Mouse (Mus musculus) cerebellum, adult 2 months (tissue): ENCODE results near the gene Tas2r135. TPM values are rescaled to one million over a fixed set of nuclear protein-coding genes. Genes with fewer than 3 reads are reported as not detected.

ENCODE experiments used
- DNase-seq, 2 experiments: peaks; one replicate each; pipeline ENCODE4 v3.0.0; 2021
- H3K27ac ChIP-seq: fragments of 200-500 bp; 2 replicates; pipeline ENCODE4 v1.5.1; 2012; ENCODE audit warnings: low read length, control low read depth, inconsistent platforms; ENCODE audit not compliant: insufficient read depth
- H3K27me3 ChIP-seq: fragments of 200-500 bp; 2 replicates; pipeline ENCODE4 v1.6.1; 2012; ENCODE audit warnings: inconsistent platforms, mild to moderate bottlenecking, low read length, moderate library complexity; ENCODE audit not compliant: control insufficient read depth, insufficient read depth
- H3K4me1 ChIP-seq: fragments of 200-500 bp; 2 replicates; pipeline ENCODE4 v1.6.1; 2011; ENCODE audit warnings: low read length; ENCODE audit not compliant: control insufficient read depth, insufficient read depth
- H3K4me3 ChIP-seq: fragments of 200-500 bp; replicated peaks from 2 replicates; pipeline ENCODE3; 2011; ENCODE audit warnings: mild to moderate bottlenecking, low read depth, low read length, control low read depth; ENCODE audit not compliant: insufficient read depth
- CTCF ChIP-seq: fragments of 200-500 bp; IDR thresholded peaks from 2 replicates; pipeline ENCODE4 v1.5.1; 2011; ENCODE audit warnings: low read depth, mild to moderate bottlenecking, control low read depth, low read length, moderate library complexity, borderline replicate concordance; ENCODE audit not compliant: insufficient read depth
- POLR2A ChIP-seq: fragments of 200-500 bp; IDR thresholded peaks from 2 replicates; pipeline ENCODE4 v1.6.1; 2011; ENCODE audit warnings: low read length, control low read depth, borderline replicate concordance; ENCODE audit not compliant: insufficient read depth
- WGBS: fragments of 180-500 bp; shearing (Covaris S2); methylation state at CpG from one replicate; pipeline ENCODE4 v1.1.7; 2018; 5-methylcytosine and 5-hydroxymethylcytosine counted together
- polyA plus RNA-seq: library from polyadenylated mRNA; depleted of rRNA; stranded (reverse); fragments of >200 nt; gene quantifications from 2 replicates; pipeline ENCODE4 v1.2.3, GENCODE M21; 2012

The Tas2r135 gene
- polyA plus RNA-seq, 1 experiment, result 0.72 TPM

DNA sequence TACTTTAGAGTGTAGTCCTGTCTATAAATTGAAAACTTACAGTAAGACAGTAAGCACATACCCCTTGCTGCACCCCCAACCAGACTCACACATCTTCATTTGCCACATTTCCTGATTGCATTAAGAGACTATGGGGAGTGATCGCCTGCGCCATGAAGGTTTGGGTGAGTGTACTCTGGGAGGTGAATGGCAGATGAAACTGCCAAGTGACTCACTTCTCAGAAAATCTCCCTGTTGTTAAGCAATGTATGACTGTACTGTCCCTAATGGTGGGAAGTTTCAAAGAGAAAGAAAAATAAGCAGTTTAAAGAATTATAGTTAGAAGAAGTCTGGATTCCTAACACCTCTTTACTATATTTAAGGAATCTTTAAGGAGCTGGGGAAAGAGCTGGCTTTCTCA, 14.2 kb downstream of the Tas2r135 start:
- Histone ChIP-seq H3K4me1 (peaks cover 4% of the 10 kb centered on the region; the same call in 1 of the 2 replicates), H3K27ac (no peak overlapping the region), H3K27me3 (no peaks in the 10 kb centered on the region), H3K4me3 (no peak overlapping the region)
- no peak for DNase-seq
- TF ChIP-seq CTCF (no peak), POLR2A (no peak)
- 92% methylated on average over 2 of the region's 2 CpGs for WGBS

- 76% methylated on average over 2 of the region's 2 CpGs for WGBS
- peaks cover 4% of the 10 kb centered on the region; the same call in 1 of the 2 replicates for H3K4me1 ChIP-seq
- H3K27ac ChIP-seq, result no peak overlapping the region
- TF ChIP-seq POLR2A (no peak), CTCF (no peak)
- H3K27me3 ChIP-seq, result no peaks in the 10 kb centered on the region
- no peak overlapping the region for H3K4me3 ChIP-seq
- DNase-seq, result no peak
Measured at GRCm38 (mm10) chr6:42421439-42421838, 16.2 kb downstream of the Tas2r135 start.

GRCm38 (mm10) chr6:42424472-42424871, 19.2 kb downstream of the Tas2r135 start:
- Histone ChIP-seq H3K4me1 (peaks cover 4% of the 10 kb centered on the region; the same call in 1 of the 2 replicates), H3K27me3 (no peaks in the 10 kb centered on the region), H3K27ac (no peak overlapping the region), H3K4me3 (no peak overlapping the region)
- WGBS, result 97% methylated on average over 3 of the region's 3 CpGs
- no peak for DNase-seq
- no peak for TF ChIP-seq CTCF
- no peak for TF ChIP-seq POLR2A

DNA sequence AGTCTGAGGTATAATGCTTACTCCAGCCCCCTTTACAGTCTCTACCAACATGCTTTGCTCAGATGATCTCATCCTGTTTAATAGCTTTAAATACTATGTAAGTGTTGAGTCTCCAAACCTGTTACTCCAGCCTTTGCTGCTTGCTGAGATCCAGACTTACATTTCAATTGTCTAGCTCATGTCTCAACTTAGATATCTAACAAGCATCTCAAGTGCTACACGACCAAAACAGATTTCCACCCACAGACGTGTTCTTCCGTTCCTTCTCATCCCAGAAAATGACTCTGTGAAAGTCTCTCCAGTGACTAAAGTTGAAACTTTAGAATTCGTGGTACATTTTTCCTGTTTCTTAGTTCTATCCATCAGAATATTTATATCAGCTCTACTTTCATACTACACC, 21.1 kb downstream of the Tas2r135 start:
- 88% methylated on average over 4 of the region's 4 CpGs for WGBS
- TF ChIP-seq POLR2A (no peak), CTCF (no peak)
- DNase-seq, result no peak
- Histone ChIP-seq H3K4me1 (peaks cover 4% of the 10 kb centered on the region; the same call in 1 of the 2 replicates), H3K4me3 (no peak overlapping the region), H3K27ac (no peak overlapping the region), H3K27me3 (no peaks in the 10 kb centered on the region)

DNA sequence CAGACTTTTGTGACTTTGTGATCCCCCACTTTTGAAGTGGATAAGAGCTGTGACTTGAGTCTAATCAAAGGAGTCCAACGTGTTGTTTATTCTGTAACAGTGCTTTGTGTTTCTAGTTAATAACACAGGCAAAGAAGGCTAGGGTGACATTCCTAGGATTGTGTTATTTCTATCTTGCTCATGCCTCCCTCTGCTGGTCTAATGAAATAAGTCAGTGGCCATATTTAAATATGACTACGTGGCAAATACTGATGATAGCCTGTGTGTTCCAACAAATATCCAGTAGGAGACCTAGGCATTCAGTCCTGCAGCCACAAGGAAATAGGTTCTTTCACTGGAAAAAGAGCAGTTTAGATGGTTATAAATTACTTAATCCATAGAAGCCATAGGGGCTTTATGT, 28.3 kb downstream of the Tas2r135 start:
- no peaks in the 10 kb centered on the region for H3K4me1 ChIP-seq
- no peaks in the 10 kb centered on the region for H3K27me3 ChIP-seq
- H3K27ac ChIP-seq, result no peak overlapping the region
- 62% methylated on average over 2 of the region's 2 CpGs for WGBS
- no peak overlapping the region for H3K4me3 ChIP-seq
- no peak for DNase-seq
- no peak for TF ChIP-seq POLR2A
- no peak for TF ChIP-seq CTCF

- 66% methylated on average over 6 of the region's 6 CpGs for WGBS
- Histone ChIP-seq H3K4me3 (no peak within 1 kb of the TSS), H3K27ac (no peak within 1 kb of the TSS), H3K4me1 (no peaks in the 10 kb centered on the region), H3K27me3 (no peaks in the 10 kb centered on the region)
- TF ChIP-seq POLR2A (no peak), CTCF (no peak)
- no peak for DNase-seq
Measured at GRCm38 (mm10) chr6:42434446-42434845, 29.2 kb downstream of the Tas2r135 start, which contains the start of gene Tas2r126. TSS of gene Tas2r126 (plus strand) at chr6:42434535.

- Histone ChIP-seq H3K4me3 (no peak overlapping the region), H3K27ac (no peak overlapping the region), H3K27me3 (no peaks in the 10 kb centered on the region), H3K4me1 (no peaks in the 10 kb centered on the region)
- WGBS, result 71% methylated on average over 2 of the region's 2 CpGs
- TF ChIP-seq POLR2A, result no peak
- no peak for DNase-seq
Measured at GRCm38 (mm10) chr6:42435490-42435889, 30.3 kb downstream of the Tas2r135 start.

GRCm38 (mm10) chr6:42441395-42441794, 36.2 kb downstream of the Tas2r135 start:
- no peak for TF ChIP-seq CTCF
- no peak for TF ChIP-seq POLR2A
- DNase-seq, result no peak
- Histone ChIP-seq H3K27me3 (no peaks in the 10 kb centered on the region), H3K4me1 (no peaks in the 10 kb centered on the region), H3K4me3 (no peak overlapping the region), H3K27ac (no peak overlapping the region)
- 68% methylated on average over 2 of the region's 2 CpGs for WGBS

DNA sequence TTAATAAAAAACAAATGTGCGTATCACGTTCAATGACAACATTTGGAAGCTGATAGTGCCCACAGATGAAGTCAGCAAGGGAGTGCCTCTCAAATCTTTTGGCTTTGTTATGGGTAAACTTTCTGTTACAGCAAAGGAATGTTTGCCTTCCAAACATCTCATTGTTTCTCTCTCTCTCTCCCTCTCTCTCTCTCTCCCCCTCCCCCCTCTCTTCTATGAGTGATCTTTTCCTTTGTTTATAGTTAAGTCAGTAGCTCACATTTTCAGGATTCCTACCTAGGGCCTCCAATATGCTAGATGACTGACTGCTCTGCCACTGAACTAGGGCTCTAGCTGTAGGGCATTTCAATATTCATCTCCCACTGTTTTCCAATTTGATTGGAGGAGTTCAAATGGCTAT, 39.3 kb downstream of the Tas2r135 start:
- 80% methylated on average over 2 of the region's 2 CpGs for WGBS
- no peak for TF ChIP-seq POLR2A
- no peak for TF ChIP-seq CTCF

More for the DNA sequence above, 39.3 kb downstream of the Tas2r135 start:
- no peak overlapping the region for H3K27ac ChIP-seq
- H3K27me3 ChIP-seq, result no peaks in the 10 kb centered on the region
- no peaks in the 10 kb centered on the region for H3K4me1 ChIP-seq
- DNase-seq, result no peak
- no peak overlapping the region for H3K4me3 ChIP-seq
